Mouse (Mus musculus): ENCODE data around the gene Snrpb2.

Snrpb2 gene

GRCm38 (mm10) chr2:143097170-143097569 is 34.3 kb downstream of the Snrpb2 start:
- no peak for DNase-seq

GRCm38 (mm10) chr2:143113859-143114258 is 51.0 kb downstream of the Snrpb2 start:
- no peak for DNase-seq

- no peak for DNase-seq
Measured at GRCm38 (mm10) chr2:143114716-143115115, 51.9 kb downstream of the Snrpb2 start.

- no peak for DNase-seq
Measured at GRCm38 (mm10) chr2:143117453-143117852, 54.6 kb downstream of the Snrpb2 start.

- DNase-seq: no peak
Measured at GRCm38 (mm10) chr2:143118221-143118620, 55.4 kb downstream of the Snrpb2 start.

All from thymus, postnatal 25 days (tissue).